Mouse (Mus musculus): ENCODE measurements around the gene Lingo1. TPM values are rescaled to one million over a fixed set of nuclear protein-coding genes. Genes with fewer than 3 reads are reported as not detected.

Gene Lingo1
- 0.49 and 0.72 TPM in 2 replicates for polyA plus RNA-seq (2012; rRNA removed)

- DNase-seq (ENCODE audit: low read depth, low spot score), result no peak
- 2% methylated on average over 79 of the region's 88 CpGs for WGBS
Observed at GRCm38 (mm10) chr9:56795721-56796655, at the start of gene Lingo1. TSS of gene Lingo1 (minus strand) at chr9:56796468.

DNA sequence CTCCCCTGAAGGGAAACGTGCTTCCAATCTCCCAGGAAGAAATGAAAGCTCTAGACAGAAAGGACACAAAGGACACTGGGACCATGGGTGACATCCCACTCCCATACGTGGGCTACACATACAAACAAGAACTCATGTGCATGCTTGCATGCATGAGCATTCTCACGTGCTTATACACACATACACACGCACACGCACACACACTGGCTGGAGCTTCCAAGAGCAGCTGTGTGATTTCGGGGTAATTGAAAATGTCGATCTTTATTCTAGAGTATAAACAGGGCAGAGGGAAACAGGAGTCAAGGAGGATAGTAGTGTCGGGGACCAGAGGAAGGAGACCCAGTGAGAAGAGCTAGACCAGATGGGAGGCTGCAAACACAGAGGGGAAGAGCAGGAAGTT is 48.4 kb upstream of the Lingo1 start:
- 57% methylated on average over 8 of the region's 8 CpGs for WGBS
- DNase-seq (ENCODE audit: low read depth, low spot score), result no peak

DNA sequence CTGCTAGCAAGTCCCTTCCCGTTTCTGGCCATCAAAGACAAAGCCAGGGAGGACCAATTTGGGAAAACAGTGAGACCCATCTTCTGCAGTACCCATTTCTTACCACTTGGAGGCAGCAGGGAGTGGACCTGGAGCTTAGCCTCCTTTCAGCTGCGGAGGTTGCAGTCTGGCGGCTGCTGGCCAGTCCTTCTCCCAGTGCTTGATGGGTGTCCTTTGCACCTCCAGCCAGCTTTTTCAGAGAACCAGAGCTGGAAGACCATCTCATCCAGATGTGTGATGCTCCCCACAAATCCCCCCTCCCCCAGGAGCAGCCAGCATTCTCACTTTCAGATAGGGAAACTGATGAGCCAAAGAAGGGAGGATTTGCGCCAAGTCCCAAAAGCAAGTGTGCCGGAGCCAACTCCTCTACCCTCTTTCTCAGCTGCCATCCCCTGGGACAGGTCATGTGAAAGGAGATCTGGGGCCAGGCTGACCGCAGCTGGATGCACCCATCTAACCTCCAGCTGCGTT is 47.5 kb upstream of the Lingo1 start:
- 39% methylated on average over 7 of the region's 7 CpGs for WGBS

DNA sequence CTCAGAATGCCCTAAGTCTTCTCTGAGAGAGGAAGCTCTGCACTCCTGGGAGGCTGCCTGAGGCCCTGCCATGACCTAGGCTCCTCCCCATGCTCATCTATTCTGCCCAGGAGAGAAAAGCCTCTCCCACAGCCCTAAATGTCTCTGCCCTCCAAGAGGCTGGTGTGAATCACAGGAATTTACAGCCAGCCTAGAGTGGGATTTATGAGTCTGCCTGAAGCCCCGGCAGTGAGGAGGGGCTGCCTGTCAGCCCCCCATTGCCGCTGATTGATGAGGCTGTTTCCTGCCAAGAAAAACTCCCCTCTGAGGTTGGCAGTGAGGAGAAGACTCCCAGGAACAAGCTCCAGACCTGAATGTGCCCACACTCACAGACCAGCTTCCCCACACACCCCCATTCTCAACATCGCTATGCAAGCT is 46.0 kb upstream of the Lingo1 start:
- DNase-seq (ENCODE audit: low read depth, low spot score), result no peak
- WGBS, result 41% methylated on average over 3 of the region's 3 CpGs

More for the DNA sequence above, 47.5 kb upstream of the Lingo1 start:
- peak; percentile 31 for DNase-seq (ENCODE audit: low read depth, low spot score)

- DNase-seq (ENCODE audit: low read depth, low spot score), result no peak
Observed at GRCm38 (mm10) chr9:56841864-56842263, 45.6 kb upstream of the Lingo1 start.

DNA sequence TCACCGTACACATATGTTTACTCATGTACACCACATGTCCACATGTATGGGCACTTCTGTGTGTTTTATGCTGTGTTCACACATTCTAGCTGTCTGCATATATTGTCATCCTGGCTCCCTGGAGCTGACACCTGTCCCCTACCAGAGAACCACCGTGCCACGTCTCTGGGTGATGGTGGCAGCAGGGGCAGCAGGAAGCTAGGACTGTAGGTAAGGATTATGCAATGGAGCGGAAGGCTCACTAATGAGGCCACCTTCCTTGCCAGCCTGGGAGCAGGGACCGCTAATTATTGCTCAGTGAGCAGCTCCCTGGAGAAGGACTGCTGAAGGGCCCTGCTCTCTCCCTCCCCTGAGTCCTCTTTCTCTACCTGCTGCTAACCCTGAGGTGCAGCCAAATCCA is 44.5 kb upstream of the Lingo1 start:
- DNase-seq (ENCODE audit: low read depth, low spot score), result no peak
- WGBS, result 84% methylated on average over 5 of the region's 5 CpGs

- no peak for DNase-seq (ENCODE audit: low read depth, low spot score)
- 75% methylated on average over 5 of the region's 5 CpGs for WGBS
Observed at GRCm38 (mm10) chr9:56835152-56835551, 38.9 kb upstream of the Lingo1 start.

DNA sequence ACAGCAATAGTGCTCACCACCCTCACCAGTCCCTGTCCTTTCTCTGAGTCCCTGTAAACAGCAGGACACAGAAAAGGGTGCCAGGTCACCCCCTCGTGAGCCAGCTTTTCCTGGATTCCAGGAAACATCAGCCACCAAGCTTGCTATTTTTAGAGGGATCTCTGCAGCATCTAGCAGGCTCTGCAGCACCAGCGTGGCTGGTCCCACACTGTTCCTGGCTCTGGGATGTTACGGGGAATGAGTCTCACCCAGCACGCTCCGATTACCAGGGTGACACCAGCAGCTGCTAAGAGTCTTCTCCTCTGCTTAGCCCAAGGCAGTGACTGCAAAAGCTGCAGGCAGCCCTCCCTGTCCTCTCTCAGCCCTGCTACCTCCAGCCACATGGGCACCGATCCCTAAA is 36.6 kb upstream of the Lingo1 start:
- no peak for DNase-seq (ENCODE audit: low read depth, low spot score)

DNA sequence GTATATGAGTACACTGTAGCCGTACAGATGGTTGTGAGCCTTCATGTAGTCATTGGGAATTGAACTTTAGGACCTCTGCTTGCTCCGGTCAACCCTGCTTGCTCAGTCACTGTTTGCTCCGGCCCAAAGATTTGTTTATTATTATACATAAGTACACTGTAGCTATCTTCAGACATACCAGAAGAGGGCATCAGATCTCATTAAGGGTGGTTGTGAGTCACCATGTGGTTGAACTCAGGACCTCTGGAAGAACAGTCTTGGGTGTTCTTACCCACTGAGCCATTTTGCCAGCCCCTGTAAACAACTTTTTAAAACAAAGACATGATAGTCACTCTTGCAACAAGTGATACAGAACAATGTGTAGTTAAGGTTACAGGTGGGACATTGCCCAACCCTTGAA is 35.6 kb upstream of the Lingo1 start:
- 74% methylated on average over 3 of the region's 3 CpGs for WGBS

More for the DNA sequence above, 36.6 kb upstream of the Lingo1 start:
- WGBS, result 48% methylated on average over 6 of the region's 6 CpGs

GRCm38 (mm10) chr9:56830162-56830561 is 33.9 kb upstream of the Lingo1 start:
- 32% methylated on average over 4 of the region's 4 CpGs for WGBS
- no peak for DNase-seq (ENCODE audit: low read depth, low spot score)

More for the DNA sequence above, 35.6 kb upstream of the Lingo1 start:
- DNase-seq (ENCODE audit: low read depth, low spot score), result no peak

DNA sequence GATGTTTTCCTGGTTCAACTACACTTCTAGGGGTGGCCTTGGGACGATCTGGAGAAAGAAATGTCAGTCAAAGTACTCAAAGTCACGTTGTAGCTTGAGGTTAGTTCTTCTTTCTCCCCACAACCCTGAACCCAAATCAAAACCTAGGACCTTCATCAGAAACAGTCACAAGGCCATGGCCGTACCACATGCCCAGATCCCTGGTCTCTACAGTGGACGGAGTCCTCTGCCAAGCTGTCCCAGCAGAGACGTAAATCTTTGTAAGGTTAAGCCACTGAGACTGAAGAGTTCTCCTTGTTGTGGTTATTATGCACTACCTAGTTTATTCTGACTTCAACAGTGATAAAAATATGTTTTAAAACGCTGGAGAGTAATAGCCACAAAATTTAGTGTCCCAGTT is 32.6 kb upstream of the Lingo1 start:
- no peak for DNase-seq (ENCODE audit: low read depth, low spot score)
- WGBS, result 86% methylated on average over 6 of the region's 6 CpGs

GRCm38 (mm10) chr9:56828146-56828545 is 31.9 kb upstream of the Lingo1 start:
- DNase-seq (ENCODE audit: low read depth, low spot score), result no peak
- 70% methylated on average over 9 of the region's 9 CpGs for WGBS

GRCm38 (mm10) chr9:56825476-56826213 is 29.4 kb upstream of the Lingo1 start:
- 30% methylated on average over 21 of the region's 21 CpGs for WGBS
- DNase-seq (ENCODE audit: low read depth, low spot score), result no peak

DNA sequence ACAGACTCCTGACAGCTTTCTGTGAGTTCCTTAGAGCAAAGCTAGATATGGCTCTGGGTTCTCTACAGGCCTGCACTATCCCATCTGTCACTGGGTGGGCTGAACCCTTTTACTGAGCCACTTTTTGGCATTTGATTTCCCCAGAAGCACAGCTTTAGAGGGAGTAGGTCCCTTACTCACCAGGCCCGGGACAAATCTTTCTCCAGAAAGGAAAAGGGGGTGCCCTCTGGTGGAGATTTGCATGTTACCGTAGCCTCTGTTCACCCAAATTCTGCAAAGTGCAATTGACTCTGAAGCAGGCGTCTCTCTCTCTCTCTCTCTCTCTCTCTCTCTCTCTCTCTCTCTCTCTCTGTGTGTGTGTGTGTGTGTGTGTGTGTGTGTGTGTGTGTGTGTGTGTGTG is 28.6 kb upstream of the Lingo1 start:
- DNase-seq (ENCODE audit: low read depth, low spot score), result peak; percentile 8

DNA sequence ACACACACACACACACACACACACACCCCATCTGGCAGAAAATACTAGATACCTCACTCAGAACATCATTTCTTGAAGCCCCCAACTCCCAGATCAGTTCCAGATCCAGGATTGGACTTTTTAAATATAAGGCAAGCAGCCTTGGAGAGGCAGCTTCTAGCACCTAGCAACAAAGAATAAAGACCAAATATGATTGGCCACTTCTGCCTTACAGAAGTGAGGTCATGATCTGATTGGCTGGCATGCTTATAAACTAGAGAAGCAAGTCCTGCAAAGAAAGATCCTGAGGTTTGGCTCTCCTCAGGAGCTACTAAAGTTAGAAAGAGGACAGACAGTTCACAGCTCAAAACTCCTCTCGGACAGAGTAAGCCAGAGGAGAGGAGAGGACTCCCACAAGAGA is 14.6 kb upstream of the Lingo1 start:
- 78% methylated on average over 1 of the region's 1 CpGs for WGBS

More for the DNA sequence above, 28.6 kb upstream of the Lingo1 start:
- 6% methylated on average over 3 of the region's 3 CpGs for WGBS

GRCm38 (mm10) chr9:56807990-56808389 is 11.7 kb upstream of the Lingo1 start:
- DNase-seq (ENCODE audit: low read depth, low spot score), result no peak
- WGBS, result 75% methylated on average over 6 of the region's 6 CpGs

More for the DNA sequence above, 14.6 kb upstream of the Lingo1 start:
- DNase-seq (ENCODE audit: low read depth, low spot score), result no peak

DNA sequence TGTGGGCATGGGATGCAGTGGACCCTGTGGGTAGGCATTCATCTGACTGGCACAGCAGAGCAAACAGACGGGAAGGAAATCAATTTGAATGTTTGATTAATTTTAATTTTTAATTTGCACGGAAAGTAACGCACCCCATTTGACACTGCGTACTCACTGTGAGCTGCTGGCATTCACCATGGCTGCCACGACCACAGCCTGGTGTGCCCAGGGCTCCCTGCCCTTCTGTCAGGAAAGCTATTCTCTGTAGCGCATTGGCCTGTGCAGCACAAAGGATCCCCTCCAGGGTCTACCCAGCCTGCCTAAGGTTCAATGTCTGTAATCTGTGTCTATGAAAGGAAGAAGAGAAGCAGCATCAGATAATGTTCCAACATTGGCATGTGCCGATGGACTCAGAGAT is 6.9 kb upstream of the Lingo1 start:
- no peak for DNase-seq (ENCODE audit: low read depth, low spot score)
- WGBS, result 90% methylated on average over 7 of the region's 7 CpGs

GRCm38 (mm10) chr9:56797876-56798275 is 1.6 kb upstream of the Lingo1 start:
- WGBS, result 4% methylated on average over 5 of the region's 5 CpGs
- no peak for DNase-seq (ENCODE audit: low read depth, low spot score)

DNA sequence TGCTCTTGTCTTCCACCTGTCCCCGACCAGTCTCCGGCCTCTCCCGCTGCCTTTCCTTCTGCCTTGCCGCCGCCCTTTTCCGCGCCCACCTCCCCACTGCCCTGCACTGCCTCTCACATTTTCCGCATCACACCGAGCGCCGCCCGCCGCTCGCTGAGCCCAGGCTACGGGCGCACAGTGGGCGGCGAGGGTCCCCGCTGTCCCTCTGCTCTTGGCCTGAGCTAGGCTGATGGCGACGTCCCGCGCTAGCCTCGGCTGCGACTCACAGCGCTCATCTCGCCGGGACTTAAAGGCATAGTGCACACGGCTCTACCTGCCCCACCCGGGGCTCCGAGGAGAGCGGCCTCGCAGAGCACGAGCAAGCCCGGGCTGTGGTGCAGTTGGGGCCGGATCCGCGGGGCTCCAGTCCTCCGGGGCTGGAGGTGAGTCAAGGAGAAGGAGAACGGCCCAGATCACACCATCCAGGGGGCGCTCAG is 426 bp upstream of the Lingo1 start:
- DNase-seq (ENCODE audit: low read depth, low spot score), result no peak
- whole genome bisulfite sequencing, result 1% methylated on average over 41 of the region's 41 CpGs

DNA sequence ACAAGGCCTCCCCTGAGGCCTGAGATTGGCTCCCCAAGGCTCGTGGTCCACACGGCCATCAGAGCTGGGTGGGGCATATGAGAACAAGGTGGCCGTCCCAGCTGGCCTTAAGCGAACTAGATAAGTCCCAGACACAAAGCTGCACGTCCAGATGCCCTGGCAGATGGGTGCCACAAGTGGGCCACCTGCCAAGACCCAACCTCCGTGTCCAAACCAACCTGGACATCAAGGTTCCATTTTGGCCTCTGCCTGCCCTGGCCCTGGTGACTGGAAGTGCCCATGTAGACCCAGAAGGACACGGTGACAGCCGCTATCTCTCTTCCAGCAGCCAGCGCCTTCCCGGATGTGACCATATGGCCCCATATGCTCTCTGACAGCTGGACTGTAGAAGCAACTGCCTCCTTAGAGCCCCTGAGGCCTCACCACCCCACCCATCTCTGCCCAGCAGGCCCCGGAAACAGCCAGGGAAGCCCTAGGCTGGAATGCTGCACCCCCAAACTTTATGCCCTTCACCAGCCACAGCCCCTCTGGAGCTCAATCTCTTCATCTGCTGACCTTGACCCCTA is 4.5 kb downstream of the Lingo1 start:
- WGBS, result 62% methylated on average over 11 of the region's 11 CpGs
- no peak for DNase-seq (ENCODE audit: low read depth, low spot score)
